Mouse (Mus musculus): ENCODE measurements at regions not wholly inside any gene's neighbourhood (a gene's known extent, or its start where the extent isn't known, plus 50 kb on each side); places are given as distances from the start of the nearest gene placed in this dataset.

DNA sequence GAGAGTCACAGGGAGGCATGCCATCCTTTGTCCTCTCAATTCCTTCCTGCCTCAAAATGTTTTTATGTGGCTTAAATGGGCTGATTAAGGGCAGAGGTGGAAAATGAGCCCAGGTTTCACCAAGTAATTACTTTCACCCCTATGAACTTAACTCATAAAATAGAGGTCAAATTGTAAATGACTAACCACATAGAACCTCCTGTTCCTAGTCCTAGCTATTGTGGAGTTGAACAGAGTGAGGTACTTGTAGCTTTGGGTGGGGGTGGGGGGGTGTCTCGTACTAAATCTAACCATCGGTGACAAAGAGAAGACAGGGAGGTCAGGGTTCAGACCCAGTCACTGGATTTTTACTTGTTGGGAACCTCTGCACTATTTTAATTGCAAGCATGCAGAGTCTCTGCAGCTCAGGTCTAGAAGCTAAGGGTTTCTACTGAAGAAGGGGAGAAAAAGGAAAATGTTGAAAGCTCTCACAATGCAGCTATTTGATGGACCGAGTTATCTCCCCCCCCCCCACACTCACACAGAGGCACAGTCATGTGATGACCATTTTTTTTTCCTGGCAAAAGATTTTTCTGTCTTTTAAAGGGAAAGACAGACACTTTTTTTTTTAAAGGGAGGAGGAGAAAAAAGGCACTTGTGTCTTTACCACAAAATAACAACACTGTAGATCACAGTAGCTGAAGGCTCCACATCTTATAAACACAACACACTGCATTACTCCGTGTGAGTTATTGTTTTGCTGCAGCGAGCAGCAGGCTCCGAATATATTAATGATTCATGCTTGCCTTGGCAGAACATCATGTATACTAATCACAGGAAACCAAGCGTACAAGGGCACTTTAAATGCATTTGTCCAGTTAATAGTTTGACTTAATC is 300.4 kb downstream of the Sfmbt2 start:
- no peak for TF ChIP-seq USF1 (IDR thresholded peaks at IDR 0.05; ENCODE audit: low read depth)
- TF ChIP-seq MAX (IDR thresholded peaks at IDR 0.05) = no peak

Measured in C2C12 (cell line).